18 mouse cellular contexts compared by ENCODE assay signal in the genomic region with DNA sequence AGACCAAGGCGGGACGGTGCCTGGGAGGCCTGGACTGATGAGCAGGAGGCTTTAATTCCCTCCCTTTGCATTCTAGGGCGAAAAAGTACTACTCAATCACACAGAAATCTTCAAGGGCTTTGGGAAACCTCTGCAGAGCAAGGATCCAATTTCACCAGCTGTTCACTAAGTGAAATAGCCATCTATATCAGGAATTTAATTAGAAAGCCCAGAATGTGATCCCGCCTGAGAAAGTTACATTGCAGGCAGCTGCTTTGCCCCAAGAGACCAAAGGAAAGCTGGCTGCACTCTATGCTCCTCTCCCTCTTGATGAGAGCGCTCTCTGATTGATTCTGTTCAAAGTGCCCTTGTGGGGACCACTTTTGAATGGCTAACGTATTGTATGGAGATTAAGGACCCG. TPM values are rescaled to one million over a fixed set of nuclear protein-coding genes. Genes with fewer than 3 reads are reported as not detected.
DNase-seq lines count a peak whose midpoint lies in the region; ATAC-seq and TF ChIP-seq lines count a peak whose summit lies in the region.
"Had no signal": no experiment of that assay in that cellular context is flagged by ENCODE, and none has a peak within 500 bp of the region (broad histone marks: within the 10 kb centered on the region; RNA-seq: fewer than 3 reads in every experiment).

No protein-coding gene starts in this region.

- DNase-seq in heart, adult 18-20 months = peak; percentile 36 to 55
- DNase-seq in kidney, postnatal 0 days (ENCODE audit: low spot score) = peak; percentile 73
- no peak for DNase-seq in kidney, postnatal 25 days
- DNase-seq in gastrocnemius, postnatal 14 days = peak; percentile 26
- no peak for DNase-seq in T-cell, adult 2 months (ENCODE audit: low spot score)
- DNase-seq: cerebellum, adult 9-10 months; heart, postnatal 36 days; left cerebral cortex, postnatal 4 days; thymus, adult 2 months had no signal

- no peaks in the 10 kb centered on the region for H3K36me3 ChIP-seq in heart, embryonic 11.5 days (ENCODE audit: control insufficient read depth, insufficient read depth, low read length)
- H3K36me3 ChIP-seq in kidney, postnatal 0 days (ENCODE audit: insufficient read depth, low read length) = no peaks in the 10 kb centered on the region
- no peaks in the 10 kb centered on the region for H3K36me3 ChIP-seq in limb, embryonic 15.5 days
- H3K36me3 ChIP-seq: heart, embryonic 10.5 days; neural tube, embryonic 12.5 days; stomach, embryonic 15.5 days had no signal

- WGBS in heart, embryonic 11.5 days (ENCODE audit: insufficient replicate concordance) = 80% methylated on average over 7 of the region's 7 CpGs
- WGBS in kidney, postnatal 0 days = 37% methylated on average over 7 of the region's 7 CpGs
- 35% methylated on average over 7 of the region's 7 CpGs for WGBS in limb, embryonic 15.5 days

- H3K27me3 ChIP-seq in heart, embryonic 11.5 days (ENCODE audit: control insufficient read depth, insufficient read depth, low read length) = no peaks in the 10 kb centered on the region
- H3K27me3 ChIP-seq in kidney, postnatal 0 days (ENCODE audit: insufficient read depth, low read length) = no peaks in the 10 kb centered on the region
- H3K27me3 ChIP-seq in limb, embryonic 15.5 days = no peaks in the 10 kb centered on the region
- H3K27me3 ChIP-seq: neural tube, embryonic 12.5 days; stomach, embryonic 15.5 days had no signal

- H3K27ac ChIP-seq in heart, embryonic 11.5 days (ENCODE audit: low read depth, low read length) = no peak overlapping the region
- no peak overlapping the region for H3K27ac ChIP-seq in kidney, postnatal 0 days
- peak overlapping the region; percentile 11; the same call in 1 of the 2 replicates for H3K27ac ChIP-seq in limb, embryonic 15.5 days
- H3K27ac ChIP-seq: heart, embryonic 10.5 days; liver, embryonic 14.5 days; neural tube, embryonic 12.5 days; stomach, embryonic 15.5 days had no signal

- no peaks in the 10 kb centered on the region for H3K9me3 ChIP-seq in heart, embryonic 11.5 days (replicated peaks; ENCODE audit: control insufficient read depth, low read length)
- H3K9me3 ChIP-seq in kidney, postnatal 0 days (replicated peaks; ENCODE audit: low read length) = no peaks in the 10 kb centered on the region
- H3K9me3 ChIP-seq in limb, embryonic 15.5 days = no peaks in the 10 kb centered on the region
- H3K9me3 ChIP-seq: heart, embryonic 10.5 days; neural tube, embryonic 12.5 days; stomach, embryonic 15.5 days had no signal

- intact Hi-C loops in gastrocnemius, postnatal 14 days (cut with DNase I; ENCODE audit: low total_unique reads) = no loop called here

- H3K4me1 ChIP-seq in heart, embryonic 11.5 days (ENCODE audit: control insufficient read depth, insufficient read depth, low read length) = no peaks in the 10 kb centered on the region
- no peaks in the 10 kb centered on the region for H3K4me1 ChIP-seq in kidney, postnatal 0 days (replicated peaks; ENCODE audit: insufficient read depth, low read length)
- peaks cover 7% of the 10 kb centered on the region; the same call in 1 of the 2 replicates for H3K4me1 ChIP-seq in limb, embryonic 15.5 days
- H3K4me1 ChIP-seq: heart, embryonic 10.5 days; neural tube, embryonic 12.5 days; stomach, embryonic 15.5 days had no signal

- H3K4me3 ChIP-seq in heart, embryonic 11.5 days (ENCODE audit: low read depth, low read length) = no peak overlapping the region
- no peak overlapping the region for H3K4me3 ChIP-seq in kidney, postnatal 0 days (replicated peaks; ENCODE audit: low read depth, low read length)
- no peak overlapping the region for H3K4me3 ChIP-seq in limb, embryonic 15.5 days
- H3K4me3 ChIP-seq: erythroblast, embryonic 14.5 days; heart, embryonic 10.5 days; neural tube, embryonic 12.5 days; stomach, embryonic 15.5 days had no signal

- H3K9ac ChIP-seq in heart, embryonic 11.5 days (ENCODE audit: low read depth, low read length) = no peak overlapping the region
- H3K9ac ChIP-seq in kidney, postnatal 0 days (ENCODE audit: low read depth, low read length) = no peak overlapping the region
- H3K9ac ChIP-seq in limb, embryonic 15.5 days = no peak overlapping the region
- H3K9ac ChIP-seq: liver, embryonic 14.5 days; neural tube, embryonic 12.5 days; stomach, embryonic 15.5 days had no signal

- no peak for TF ChIP-seq CTCF in kidney, postnatal 0 days (IDR thresholded peaks at IDR 0.05; ENCODE audit: low read depth)

- no peak for ATAC-seq in heart, embryonic 11.5 days (replicated peaks; ENCODE audit: insufficient number of reproducible peaks, low FRiP score, low TSS enrichment)
- ATAC-seq in kidney, postnatal 0 days (replicated peaks; ENCODE audit: low FRiP score, low read depth) = no peak
- ATAC-seq in limb, embryonic 15.5 days (ENCODE audit: insufficient number of reproducible peaks, low FRiP score, low TSS enrichment, low read depth) = no peak
- ATAC-seq: forebrain, embryonic 14.5 days had no signal

- no peak overlapping the region for H3K4me2 ChIP-seq in heart, embryonic 11.5 days
- no peak overlapping the region for H3K4me2 ChIP-seq in kidney, postnatal 0 days (ENCODE audit: low read length)
- no peak overlapping the region for H3K4me2 ChIP-seq in limb, embryonic 15.5 days
- H3K4me2 ChIP-seq: neural tube, embryonic 12.5 days; stomach, embryonic 15.5 days had no signal

RNA-seq across cellular contexts. Expression of a gene that starts 16.5 kb away (rescaled TPM):
- 1 to 10 TPM; 2.8 to 3.5 TPM for total RNA-seq in heart, adult 18-20 months (2021)
- 0.38 and 0.69 TPM in 2 replicates for polyA plus RNA-seq in heart, embryonic 11.5 days (2014; fragmentation: Nextera tagmentation; extraction: Ambion mirVana)
- 0.19 and 0.21 TPM in 2 replicates for polyA plus RNA-seq in kidney, postnatal 0 days (2015; fragmentation: Nextera tagmentation; extraction: Ambion mirVana)
- total RNA-seq in gastrocnemius, postnatal 14 days (2021) = 10 to 100 TPM; 13.2 to 17.7 TPM
- polyA plus RNA-seq in limb, embryonic 15.5 days (2015; fragmentation: Nextera tagmentation; extraction: Ambion mirVana) = 4.8 and 6.4 TPM in 2 replicates
- total RNA-seq: megakaryocyte progenitor cell, adult 5-6 weeks had no signal
- polyA plus RNA-seq: forebrain, embryonic 14.5 days had no signal

Comparison
In these comparisons a context has a peak if more than half of its experiments do, and no peak if none do; other contexts are left out.
1. DNase-seq: peak in heart, adult 18-20 months (2 of 2), kidney, postnatal 0 days (single experiment) and gastrocnemius, postnatal 14 days (single experiment); none in kidney, postnatal 25 days (0 of 2) and T-cell, adult 2 months (single experiment).